ENCODE assay signal across 8 mouse cellular contexts in the genomic region with DNA sequence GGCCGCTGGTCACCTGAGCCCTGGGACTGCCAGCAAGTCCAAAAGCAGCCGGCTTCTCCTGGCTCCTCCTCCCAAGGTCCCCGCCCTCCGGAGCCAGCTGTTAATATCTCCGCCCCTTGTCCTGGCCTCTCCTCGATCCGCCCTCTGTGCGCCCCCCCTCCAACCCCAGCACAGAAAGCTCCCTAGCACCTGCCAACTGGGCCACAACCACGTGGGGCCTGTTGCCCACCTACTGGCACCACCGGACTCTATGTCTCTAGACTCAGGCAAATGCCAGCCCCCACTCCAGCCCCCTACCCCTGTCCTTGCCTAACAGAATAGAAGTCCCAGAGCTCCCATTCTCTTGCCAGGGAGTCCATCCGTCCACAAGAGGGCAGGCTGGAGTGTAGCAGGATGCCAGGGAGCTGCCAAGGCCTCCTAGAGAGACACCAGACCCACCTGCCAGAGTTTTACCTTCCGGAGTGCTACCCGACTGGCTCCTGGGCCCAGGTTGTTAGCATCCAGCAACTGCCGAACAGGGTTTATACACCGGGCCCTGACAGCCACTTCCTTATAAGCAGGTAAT. TPM values are rescaled to one million over a fixed set of nuclear protein-coding genes. Genes with fewer than 3 reads are reported as not detected.
A peak's percentile ranks its signal among the peaks of the same experiment; 100 is the strongest.
DNase-seq lines count a peak whose midpoint lies in the region; ATAC-seq lines count a peak whose summit lies in the region.

No protein-coding gene starts in this region.

- no peaks in the 10 kb centered on the region for H3K36me3 ChIP-seq in embryonic facial prominence, embryonic 12.5 days
- H3K36me3 ChIP-seq in limb, embryonic 12.5 days, result no peaks in the 10 kb centered on the region
- no peaks in the 10 kb centered on the region for H3K36me3 ChIP-seq in midbrain, embryonic 16.5 days (ENCODE audit: control insufficient read depth, insufficient read depth, low read length)
- no peaks in the 10 kb centered on the region for H3K36me3 ChIP-seq in stomach, embryonic 15.5 days

- 6% methylated on average over 15 of the region's 15 CpGs for WGBS in embryonic facial prominence, embryonic 12.5 days
- 5% methylated on average over 15 of the region's 15 CpGs for WGBS in limb, embryonic 12.5 days
- 8% methylated on average over 15 of the region's 15 CpGs for WGBS in midbrain, embryonic 16.5 days
- WGBS in stomach, embryonic 15.5 days, result 12% methylated on average over 15 of the region's 15 CpGs

- no peaks in the 10 kb centered on the region for H3K27me3 ChIP-seq in embryonic facial prominence, embryonic 12.5 days
- H3K27me3 ChIP-seq in limb, embryonic 12.5 days, result peaks cover 7% of the 10 kb centered on the region
- no peaks in the 10 kb centered on the region; the same call in 1 of the 2 replicates for H3K27me3 ChIP-seq in midbrain, embryonic 16.5 days (ENCODE audit: control insufficient read depth, insufficient read depth, low read depth, low read length)
- H3K27me3 ChIP-seq in stomach, embryonic 15.5 days (replicated peaks), result no peaks in the 10 kb centered on the region

- no peak overlapping the region for H3K9ac ChIP-seq in embryonic facial prominence, embryonic 12.5 days
- peak overlapping the region; percentile 32; the same call in 1 of the 2 replicates for H3K9ac ChIP-seq in limb, embryonic 12.5 days (replicated peaks)
- H3K9ac ChIP-seq in midbrain, embryonic 16.5 days (ENCODE audit: low read depth, low read length), result no peak overlapping the region
- no peak overlapping the region for H3K9ac ChIP-seq in stomach, embryonic 15.5 days

- peak; percentile 73 for ATAC-seq in embryonic facial prominence, embryonic 12.5 days (ENCODE audit: insufficient number of reproducible peaks, insufficient read depth, low FRiP score, low TSS enrichment)
- peak; percentile 67; the same call in 1 of the 2 replicates for ATAC-seq in limb, embryonic 12.5 days (ENCODE audit: insufficient number of reproducible peaks, insufficient read depth, low FRiP score, low TSS enrichment, low read depth)
- peak; percentile 56; the same call in 1 of the 2 replicates for ATAC-seq in midbrain, embryonic 16.5 days
- peak; percentile 78 for ATAC-seq in stomach, embryonic 15.5 days (ENCODE audit: insufficient read depth, low FRiP score, low read depth)

- H3K9me3 ChIP-seq in embryonic facial prominence, embryonic 12.5 days, result no peaks in the 10 kb centered on the region
- no peaks in the 10 kb centered on the region for H3K9me3 ChIP-seq in limb, embryonic 12.5 days
- no peaks in the 10 kb centered on the region for H3K9me3 ChIP-seq in midbrain, embryonic 16.5 days (replicated peaks; ENCODE audit: control insufficient read depth, low read length, poor library complexity, severe bottlenecking)
- H3K9me3 ChIP-seq in stomach, embryonic 15.5 days, result no peaks in the 10 kb centered on the region

- H3K4me1 ChIP-seq in embryonic facial prominence, embryonic 12.5 days, result peaks cover 10% of the 10 kb centered on the region
- peaks cover 29% of the 10 kb centered on the region for H3K4me1 ChIP-seq in limb, embryonic 12.5 days (replicated peaks)
- peaks cover 7% of the 10 kb centered on the region; the same call in 1 of the 2 replicates for H3K4me1 ChIP-seq in midbrain, embryonic 16.5 days (ENCODE audit: control insufficient read depth, insufficient read depth, low read length)
- H3K4me1 ChIP-seq in stomach, embryonic 15.5 days, result peaks cover 27% of the 10 kb centered on the region

- peak overlapping the region; percentile 40 for H3K4me2 ChIP-seq in embryonic facial prominence, embryonic 12.5 days (replicated peaks)
- peak overlapping the region; percentile 55 for H3K4me2 ChIP-seq in limb, embryonic 12.5 days
- peak overlapping the region; percentile 35 for H3K4me2 ChIP-seq in midbrain, embryonic 16.5 days (ENCODE audit: low read length)
- H3K4me2 ChIP-seq in stomach, embryonic 15.5 days, result peak overlapping the region; percentile 55

- DNase-seq in 3T3-L1 (ENCODE audit: low read depth, low spot score), result peak; percentile 30
- peak; percentile 73 for DNase-seq in adrenal gland, postnatal 25 days
- DNase-seq in heart, adult 8-10 months (ENCODE audit: low spot score), result peak; percentile 73
- DNase-seq in kidney, adult 9 months, result peak; percentile 94

- H3K4me3 ChIP-seq in embryonic facial prominence, embryonic 12.5 days, result peak overlapping the region; percentile 12; the same call in 1 of the 2 replicates
- H3K4me3 ChIP-seq in limb, embryonic 12.5 days (replicated peaks), result peak overlapping the region; percentile 31
- H3K4me3 ChIP-seq in midbrain, embryonic 16.5 days (ENCODE audit: low read depth, low read length), result no peak overlapping the region
- H3K4me3 ChIP-seq in stomach, embryonic 15.5 days (replicated peaks), result peak overlapping the region; percentile 24

- no peak overlapping the region for H3K27ac ChIP-seq in embryonic facial prominence, embryonic 12.5 days
- peak overlapping the region; percentile 74 for H3K27ac ChIP-seq in limb, embryonic 12.5 days
- H3K27ac ChIP-seq in midbrain, embryonic 16.5 days (ENCODE audit: low read length), result no peak overlapping the region
- H3K27ac ChIP-seq in stomach, embryonic 15.5 days, result peak overlapping the region; percentile 65; the same call in 1 of the 2 replicates

RNA-seq across cellular contexts. Expression of gene Acot11, which starts 4.9 kb away (rescaled TPM):
- total RNA-seq in adrenal gland, postnatal 25 days (2021), result 32.5 and 50.9 TPM in 2 replicates
- polyA plus RNA-seq in embryonic facial prominence, embryonic 12.5 days (2016; fragmentation: Nextera tagmentation; extraction: Ambion mirVana), result 1.9 and 3.0 TPM in 2 replicates
- 10 to 100 TPM; 26.2 to 44.3 (median 36.4) TPM for total RNA-seq in heart, adult 8-10 months (2022)
- 4.6 and 6.8 TPM in 2 replicates for polyA plus RNA-seq in limb, embryonic 12.5 days (2016; fragmentation: Nextera tagmentation; extraction: Ambion mirVana)
- 1.9 and 2.2 TPM in 2 replicates for polyA plus RNA-seq in midbrain, embryonic 16.5 days (2015; fragmentation: Nextera tagmentation; extraction: Ambion mirVana)
- polyA plus RNA-seq in stomach, embryonic 15.5 days (2015; fragmentation: Nextera tagmentation; extraction: Ambion mirVana), result 6.2 and 6.9 TPM in 2 replicates

Comparison
In these comparisons a context has a peak if more than half of its experiments do, and no peak if none do; other contexts are left out.
1. DNase-seq: peak in every context shown above with its lines; median percentile 94 in kidney, adult 9 months; 73 in adrenal gland, postnatal 25 days; 73 in heart, adult 8-10 months; 30 in 3T3-L1.
2. H3K27ac ChIP-seq: peak in limb, embryonic 12.5 days (single experiment) and stomach, embryonic 15.5 days (single experiment); none in embryonic facial prominence, embryonic 12.5 days (single experiment) and midbrain, embryonic 16.5 days (single experiment).
3. Peak in every context shown above with its lines, with median percentiles within 50 percentile points of each other: ATAC-seq and H3K4me2 ChIP-seq.